Mouse (Mus musculus): Measurements from ENCODE around the gene Itga6. TPM values are rescaled to one million over a fixed set of nuclear protein-coding genes. Genes with fewer than 3 reads are reported as not detected.
A peak's percentile ranks its signal among the peaks of the same experiment; 100 is the strongest.

Gene Itga6
- polyA plus RNA-seq, 1 experiment from 2014 or later = 32.1 TPM

DNA sequence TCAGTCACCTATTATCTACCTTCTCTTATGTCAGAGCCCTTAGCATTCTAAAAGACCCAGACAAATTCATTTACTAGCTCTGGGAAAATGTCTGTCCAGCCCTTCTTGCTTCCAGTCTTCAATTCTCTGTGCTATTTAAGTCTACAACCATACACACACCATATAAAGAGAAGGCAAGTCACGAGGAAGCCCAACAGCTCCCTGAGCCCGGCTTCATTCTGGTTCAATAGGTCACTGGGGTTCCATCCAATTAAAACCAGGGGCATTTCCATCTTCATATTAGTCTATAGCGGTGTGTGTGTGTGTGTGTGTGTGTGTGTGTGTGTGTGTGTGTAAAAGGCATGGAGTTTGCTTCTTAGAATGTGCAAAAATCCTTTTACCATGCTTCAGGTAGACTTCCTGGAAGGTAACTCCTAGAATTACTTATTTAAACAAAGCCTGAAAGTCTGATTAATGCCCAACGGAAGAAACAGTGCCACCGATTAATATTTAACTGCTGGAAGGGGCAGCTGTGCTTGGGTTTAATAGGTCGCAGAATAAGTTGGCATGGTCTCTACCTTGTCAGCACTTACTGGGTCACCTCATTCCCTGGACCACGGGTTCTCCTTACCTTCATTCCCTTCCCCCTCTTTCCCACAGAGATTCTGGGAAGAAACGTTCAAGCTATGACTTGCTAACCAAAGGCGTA is 6.1 kb upstream of the Itga6 start:
- no peak for TF ChIP-seq CTCF (IDR thresholded peaks at IDR 0.05; ENCODE audit: low read depth)
- H3K27me3 ChIP-seq (replicated peaks; ENCODE audit: control insufficient read depth, insufficient read depth, low read length) = no peaks in the 10 kb centered on the region
- H3K27ac ChIP-seq (ENCODE audit: low read depth, low read length) = peak overlapping the region; percentile 46
- 28% methylated on average over 9 of the region's 9 CpGs for WGBS
- no peaks in the 10 kb centered on the region for H3K36me3 ChIP-seq (ENCODE audit: control insufficient read depth, insufficient read depth)
- no peak overlapping the region for H3K9ac ChIP-seq (ENCODE audit: low read depth, low read length)
- H3K4me2 ChIP-seq (replicated peaks; ENCODE audit: low read depth) = peak overlapping the region; percentile 17; the same call in 1 of the 2 replicates
- no peak overlapping the region for H3K4me3 ChIP-seq (ENCODE audit: low read depth, low read length)
- ATAC-seq = peak; percentile 76
- no peaks in the 10 kb centered on the region; the same call in 1 of the 2 replicates for H3K4me1 ChIP-seq (replicated peaks; ENCODE audit: control insufficient read depth, insufficient read depth, low read length)
- H3K9me3 ChIP-seq (ENCODE audit: control insufficient read depth) = no peaks in the 10 kb centered on the region

DNA sequence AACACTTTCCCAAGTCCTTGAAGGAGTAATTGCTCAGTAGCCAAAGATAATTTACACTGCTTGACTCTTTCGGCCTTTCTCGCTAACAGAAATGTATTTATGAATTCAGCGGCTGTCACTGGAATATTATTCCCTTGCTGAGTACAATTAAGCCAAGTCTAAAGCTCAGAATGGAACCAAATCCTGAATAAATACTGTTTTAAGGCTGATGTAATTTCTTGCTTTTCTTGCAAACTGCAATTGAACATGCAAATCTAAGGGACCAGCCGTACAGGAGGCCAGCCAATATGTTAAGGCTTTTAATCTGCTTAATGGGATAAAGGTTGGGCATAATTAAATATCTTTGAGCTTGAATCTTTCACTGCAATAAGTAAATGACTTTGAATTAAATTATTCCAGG is 2.9 kb upstream of the Itga6 start:
- ATAC-seq = no peak
- TF ChIP-seq CTCF (IDR thresholded peaks at IDR 0.05; ENCODE audit: low read depth) = no peak

DNA sequence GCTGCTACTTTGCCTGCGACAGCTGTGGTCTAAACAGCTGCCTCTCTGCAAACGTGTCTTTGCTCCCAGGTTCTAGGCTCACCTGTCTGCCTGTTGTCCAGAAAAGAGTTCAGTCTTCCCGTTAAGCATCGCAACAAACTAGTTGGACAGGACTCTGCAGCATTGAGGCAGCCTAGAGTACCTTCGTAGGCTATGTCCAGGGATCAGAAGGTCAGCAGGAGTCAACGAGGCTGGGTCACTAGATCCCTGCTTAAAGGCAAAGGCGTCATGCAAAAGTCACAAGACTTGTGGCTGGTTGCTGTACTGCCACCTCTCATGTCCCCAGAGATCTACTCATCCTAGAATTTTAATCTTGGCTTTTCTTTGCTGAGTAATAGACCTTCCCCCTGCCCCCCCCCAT is 2.0 kb upstream of the Itga6 start:
- Histone ChIP-seq H3K4me3 (ENCODE audit: low read depth, low read length) (no peak overlapping the region), H3K9me3 (ENCODE audit: control insufficient read depth) (no peaks in the 10 kb centered on the region), H3K36me3 (ENCODE audit: control insufficient read depth, insufficient read depth) (no peaks in the 10 kb centered on the region), H3K27ac (ENCODE audit: low read depth, low read length) (no peak overlapping the region), H3K9ac (ENCODE audit: low read depth, low read length) (no peak overlapping the region), H3K4me2 (replicated peaks; ENCODE audit: low read depth) (no peak overlapping the region), H3K4me1 (replicated peaks; ENCODE audit: control insufficient read depth, insufficient read depth, low read length) (no peaks in the 10 kb centered on the region; the same call in 1 of the 2 replicates), H3K27me3 (replicated peaks; ENCODE audit: control insufficient read depth, insufficient read depth, low read length) (no peaks in the 10 kb centered on the region)
- ATAC-seq = no peak
- WGBS = 71% methylated on average over 7 of the region's 7 CpGs
- no peak for TF ChIP-seq CTCF (IDR thresholded peaks at IDR 0.05; ENCODE audit: low read depth)

More for the DNA sequence above, 2.9 kb upstream of the Itga6 start:
- Histone ChIP-seq H3K27ac (ENCODE audit: low read depth, low read length) (no peak overlapping the region), H3K9me3 (ENCODE audit: control insufficient read depth) (no peaks in the 10 kb centered on the region), H3K9ac (ENCODE audit: low read depth, low read length) (no peak overlapping the region), H3K27me3 (replicated peaks; ENCODE audit: control insufficient read depth, insufficient read depth, low read length) (no peaks in the 10 kb centered on the region), H3K4me2 (replicated peaks; ENCODE audit: low read depth) (no peak overlapping the region), H3K36me3 (ENCODE audit: control insufficient read depth, insufficient read depth) (no peaks in the 10 kb centered on the region), H3K4me1 (replicated peaks; ENCODE audit: control insufficient read depth, insufficient read depth, low read length) (no peaks in the 10 kb centered on the region; the same call in 1 of the 2 replicates), H3K4me3 (ENCODE audit: low read depth, low read length) (no peak overlapping the region)
- 81% methylated on average over 4 of the region's 4 CpGs for WGBS

DNA sequence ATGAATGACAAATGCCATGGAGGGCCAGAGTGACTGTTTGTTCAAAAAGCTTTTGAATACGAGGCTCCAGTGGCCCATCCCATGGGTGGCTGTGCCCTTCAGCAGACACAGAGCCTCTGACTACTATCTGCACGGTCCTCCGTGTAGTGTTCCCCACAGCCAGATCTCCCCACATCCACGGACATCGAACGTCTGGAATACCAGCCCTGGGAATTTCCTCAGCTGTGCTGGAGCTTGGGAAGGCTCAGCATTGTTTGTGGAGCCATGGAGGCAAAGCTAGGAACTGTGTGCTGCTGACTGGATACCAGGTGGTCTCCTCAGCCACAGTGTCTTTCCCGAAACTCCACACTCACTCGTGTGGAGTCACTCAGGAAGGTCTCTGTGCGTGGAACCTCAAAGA is 1.1 kb upstream of the Itga6 start:
- WGBS = 41% methylated on average over 9 of the region's 9 CpGs
- Histone ChIP-seq H3K27me3 (replicated peaks; ENCODE audit: control insufficient read depth, insufficient read depth, low read length) (no peaks in the 10 kb centered on the region), H3K4me3 (ENCODE audit: low read depth, low read length) (no peak overlapping the region), H3K27ac (ENCODE audit: low read depth, low read length) (no peak overlapping the region), H3K4me2 (replicated peaks; ENCODE audit: low read depth) (no peak overlapping the region), H3K36me3 (ENCODE audit: control insufficient read depth, insufficient read depth) (no peaks in the 10 kb centered on the region), H3K9me3 (ENCODE audit: control insufficient read depth) (no peaks in the 10 kb centered on the region), H3K4me1 (replicated peaks; ENCODE audit: control insufficient read depth, insufficient read depth, low read length) (no peaks in the 10 kb centered on the region; the same call in 1 of the 2 replicates), H3K9ac (ENCODE audit: low read depth, low read length) (no peak overlapping the region)
- ATAC-seq = no peak
- no peak for TF ChIP-seq CTCF (IDR thresholded peaks at IDR 0.05; ENCODE audit: low read depth)

DNA sequence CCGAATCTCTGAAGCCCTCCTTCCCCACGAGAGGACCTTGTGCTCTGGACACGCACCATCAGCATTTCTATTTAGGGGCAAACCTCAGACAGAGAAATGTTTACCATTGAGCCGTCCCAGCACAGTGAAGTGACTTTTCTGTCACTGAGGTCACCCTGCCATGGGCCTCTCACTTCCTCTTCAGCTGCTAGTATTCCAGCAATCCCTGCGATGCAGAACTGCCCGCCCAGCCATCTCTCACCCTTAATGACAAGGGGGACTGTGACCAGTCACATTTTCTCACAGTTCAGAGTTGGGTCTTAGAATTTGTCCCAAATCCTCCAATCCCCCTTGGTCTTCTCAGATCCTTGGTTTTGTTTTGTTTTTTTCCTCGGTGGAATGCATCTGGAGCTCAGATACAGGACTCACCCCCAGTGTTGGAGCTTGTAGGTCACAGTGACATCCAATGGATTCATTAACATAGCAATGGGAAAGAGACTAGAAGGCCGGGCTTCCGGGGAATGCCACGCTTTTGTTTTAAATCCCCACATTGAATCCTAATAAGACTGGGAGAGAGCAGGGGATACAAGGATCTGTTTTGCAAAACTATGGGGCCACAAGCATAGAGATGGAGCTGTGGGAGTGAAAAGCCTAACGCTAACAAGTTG is 432 bp upstream of the Itga6 start:
- Histone ChIP-seq H3K4me1 (replicated peaks; ENCODE audit: control insufficient read depth, insufficient read depth, low read length) (0 out of 2 replicates have a peak, but pooled peaks cover 4% of the 10 kb centered on the region), H3K4me3 (ENCODE audit: low read depth, low read length) (no peak overlapping the region), H3K4me2 (replicated peaks; ENCODE audit: low read depth) (no peak overlapping the region), H3K27ac (ENCODE audit: low read depth, low read length) (no peak overlapping the region; the same call in 1 of the 2 replicates), H3K36me3 (ENCODE audit: control insufficient read depth, insufficient read depth) (no peaks in the 10 kb centered on the region), H3K9me3 (ENCODE audit: control insufficient read depth) (no peaks in the 10 kb centered on the region), H3K27me3 (replicated peaks; ENCODE audit: control insufficient read depth, insufficient read depth, low read length) (no peaks in the 10 kb centered on the region), H3K9ac (ENCODE audit: low read depth, low read length) (no peak overlapping the region)
- ATAC-seq = no peak
- no peak for TF ChIP-seq CTCF (IDR thresholded peaks at IDR 0.05; ENCODE audit: low read depth)
- WGBS = 47% methylated on average over 11 of the region's 11 CpGs

DNA sequence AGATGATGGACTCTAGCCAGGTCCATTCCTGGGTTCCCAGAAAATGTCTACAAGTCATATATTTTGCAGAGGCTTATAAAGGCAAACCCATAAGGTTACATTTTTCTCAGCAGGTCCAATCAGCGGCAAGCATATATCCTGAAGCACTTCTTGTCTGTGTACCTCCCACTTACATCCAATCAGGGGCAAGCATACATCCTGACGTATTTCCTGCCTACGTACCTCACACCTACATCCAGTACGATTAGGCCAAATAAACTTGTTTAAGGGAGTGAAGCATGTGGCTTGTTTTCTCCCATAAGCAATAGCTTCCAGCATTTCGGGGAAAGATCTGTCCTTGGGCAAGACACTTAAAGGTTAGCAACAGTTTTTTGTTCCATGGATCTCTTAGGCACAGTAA is 3.0 kb downstream of the Itga6 start:
- no peaks in the 10 kb centered on the region for H3K27me3 ChIP-seq (replicated peaks; ENCODE audit: control insufficient read depth, insufficient read depth, low read length)
- WGBS = 91% methylated on average over 5 of the region's 5 CpGs
- no peak overlapping the region for H3K4me2 ChIP-seq (replicated peaks; ENCODE audit: low read depth)
- H3K4me1 ChIP-seq (replicated peaks; ENCODE audit: control insufficient read depth, insufficient read depth, low read length) = peaks cover 4% of the 10 kb centered on the region; the same call in 1 of the 2 replicates
- H3K36me3 ChIP-seq (ENCODE audit: control insufficient read depth, insufficient read depth) = no peaks in the 10 kb centered on the region
- H3K9ac ChIP-seq (ENCODE audit: low read depth, low read length) = no peak overlapping the region
- ATAC-seq = no peak
- no peaks in the 10 kb centered on the region for H3K9me3 ChIP-seq (ENCODE audit: control insufficient read depth)
- no peak overlapping the region for H3K4me3 ChIP-seq (ENCODE audit: low read depth, low read length)
- no peak overlapping the region for H3K27ac ChIP-seq (ENCODE audit: low read depth, low read length)
- no peak for TF ChIP-seq CTCF (IDR thresholded peaks at IDR 0.05; ENCODE audit: low read depth)

All from intestine, postnatal 0 days (tissue).